Mouse (Mus musculus) CD4-positive, CD25-positive, alpha-beta regulatory T cell, adult 4 months (primary cell): ENCODE results near the gene Gpr1. TPM values are rescaled to one million over a fixed set of nuclear protein-coding genes. Genes with fewer than 3 reads are reported as not detected.
"Not testable (repeated sequence)": the region's sequence is repeated elsewhere in the genome, so short reads cannot be mapped to it uniquely, and the experiment has no call there.

Experiments used
- ATAC-seq: one replicate; pipeline ENCODE4 v1.8.0; 2017
- polyA plus RNA-seq, 2 experiments: library from polyadenylated mRNA; unstranded; fragments of 100-300 nt; shearing (Covaris generic); gene quantifications; one replicate each; pipeline ENCODE4 v1.2.1; 2017

Gene Gpr1
- polyA plus RNA-seq, 2 experiments from 2014 or later = not detected

DNA sequence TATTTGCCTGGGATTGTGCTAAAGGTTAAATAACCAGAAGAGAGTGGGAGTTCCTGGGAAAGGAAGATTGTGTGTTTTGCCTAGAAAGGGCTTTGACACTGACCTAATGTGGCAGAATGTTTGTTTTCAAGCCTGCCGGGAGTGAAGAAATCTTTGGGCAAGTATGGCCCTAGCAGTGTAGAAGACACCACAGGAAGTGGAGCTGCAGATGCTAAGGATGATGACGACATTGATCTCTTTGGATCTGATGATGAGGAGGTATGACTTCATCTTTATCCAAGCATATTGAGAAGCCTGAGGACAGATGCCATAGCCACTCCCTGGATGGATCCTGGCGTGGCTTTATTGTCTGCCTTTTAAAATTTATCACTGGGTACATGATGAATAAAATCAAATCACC, 36.0 kb downstream of the Gpr1 start:
- no peak for ATAC-seq

GRCm38 (mm10) chr1:63176604-63177421, 37.5 kb downstream of the Gpr1 start, which contains the start of the genes Eef1b2 and Ndufs1:
Eef1b2 (plus strand) TSS chr1:63176825.
Ndufs1 (minus strand) TSS chr1:63176833.
- peak; percentile 83 for ATAC-seq

DNA sequence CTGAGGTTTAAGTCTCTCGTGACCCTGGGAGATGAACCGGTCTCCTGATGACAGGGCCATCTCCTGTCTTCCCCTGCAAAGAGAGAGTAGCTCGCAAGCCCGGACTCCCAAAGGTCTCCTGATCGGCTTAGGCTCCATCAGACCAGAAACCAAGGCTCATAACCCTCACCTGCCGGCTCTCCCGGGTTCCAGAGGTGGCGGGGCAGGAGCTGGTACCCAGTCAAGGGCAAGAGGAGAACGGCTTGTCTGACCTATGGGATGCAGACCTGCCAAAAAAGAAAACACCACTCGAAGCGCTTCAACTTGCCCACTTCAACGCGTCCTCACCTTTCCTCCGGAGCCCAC, 38.1 kb downstream of the Gpr1 start:
- peak; percentile 18 for ATAC-seq

GRCm38 (mm10) chr1:63175853-63176252, 38.5 kb downstream of the Gpr1 start:
- ATAC-seq = no peak

- no peak for ATAC-seq
These were observed 45.7 kb downstream of the Gpr1 start for GRCm38 (mm10) chr1:63168638-63169037.

- ATAC-seq = no peak
These were observed 74.1 kb downstream of the Gpr1 start for GRCm38 (mm10) chr1:63140231-63140630.

DNA sequence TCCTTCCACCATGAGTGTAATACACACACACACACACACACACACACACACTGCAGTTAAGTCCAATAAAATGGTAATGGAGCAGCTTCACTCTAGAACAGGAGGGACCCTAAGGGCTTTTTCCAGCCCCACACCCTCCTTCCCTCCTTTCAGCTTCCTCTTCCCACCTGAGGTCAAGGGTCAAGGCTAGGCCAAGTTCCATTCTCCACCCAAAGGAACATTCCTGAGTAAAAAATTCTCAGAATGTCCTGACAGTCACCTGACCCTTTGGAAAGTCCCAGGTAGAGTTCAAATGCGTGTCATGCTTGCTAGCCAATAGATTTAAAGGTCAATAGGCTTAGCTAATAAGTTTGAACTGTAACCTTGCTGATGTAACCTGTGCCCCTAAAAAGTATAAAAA, 75.8 kb downstream of the Gpr1 start:
- ATAC-seq = not testable (repeated sequence)

GRCm38 (mm10) chr1:63137971-63138370, 76.4 kb downstream of the Gpr1 start:
- no peak for ATAC-seq

GRCm38 (mm10) chr1:63134530-63134929, 79.8 kb downstream of the Gpr1 start:
- no peak for ATAC-seq

Other genes with a start within 250 kb of the Gpr1 start
- gene Ino80d, start 99.9 kb downstream of the Gpr1 start, polyA plus RNA-seq = 10 to 100 TPM; 23.8 to 36.8 TPM
- gene Eef1b2, start 37.7 kb downstream of the Gpr1 start, polyA plus RNA-seq = 1,000 to 10,000 TPM in 1 of 2 experiments, 100 to 1,000 TPM in 1; 903 to 1,182 TPM
- gene Ndufs1, start 37.7 kb downstream of the Gpr1 start, polyA plus RNA-seq = 100 to 1,000 TPM; 110 to 114 TPM
- not detected for gene Zdbf2, start 58.7 kb upstream of the Gpr1 start, polyA plus RNA-seq
- gene Adam23, start 231.3 kb upstream of the Gpr1 start, polyA plus RNA-seq = under 1 TPM in 1 of 2 experiments, not detected in 1; 0.95 TPM